Mouse (Mus musculus): ENCODE measurements around the gene Lrrc8d. TPM values are rescaled to one million over a fixed set of nuclear protein-coding genes. Genes with fewer than 3 reads are reported as not detected.

Gene Lrrc8d
- polyA plus RNA-seq, 1 experiment, result 14.8 TPM

- Histone ChIP-seq H3K4me3 (replicated peaks; ENCODE audit: insufficient read depth, low read depth, low read length) (no peak overlapping the region), H3K27me3 (ENCODE audit: control insufficient read depth, insufficient read depth, low read length) (no peaks in the 10 kb centered on the region), H3K4me1 (ENCODE audit: control insufficient read depth, insufficient read depth, low read length) (peaks cover 4% of the 10 kb centered on the region; the same call in 1 of the 2 replicates), H3K27ac (ENCODE audit: insufficient read depth, low read length) (no peak overlapping the region)
- TF ChIP-seq POLR2A (IDR thresholded peaks at IDR 0.05; ENCODE audit: borderline replicate concordance, insufficient read depth, low read length), result no peak
- TF ChIP-seq CTCF (IDR thresholded peaks at IDR 0.05; ENCODE audit: borderline replicate concordance, insufficient read depth, low read depth, low read length), result no peak
- DNase-seq, result no peak
- 39% methylated on average over 13 of the region's 13 CpGs for WGBS
Measured at GRCm38 (mm10) chr5:105799850-105800635, 100.3 kb downstream of the Lrrc8d start.

- WGBS, result 94% methylated on average over 10 of the region's 10 CpGs
- H3K27me3 ChIP-seq (ENCODE audit: control insufficient read depth, insufficient read depth, low read length), result no peaks in the 10 kb centered on the region
- DNase-seq, result no peak
- no peak overlapping the region for H3K4me3 ChIP-seq (replicated peaks; ENCODE audit: insufficient read depth, low read depth, low read length)
- no peak overlapping the region for H3K27ac ChIP-seq (ENCODE audit: insufficient read depth, low read length)
- peaks cover 4% of the 10 kb centered on the region; the same call in 1 of the 2 replicates for H3K4me1 ChIP-seq (ENCODE audit: control insufficient read depth, insufficient read depth, low read length)
- TF ChIP-seq CTCF (IDR thresholded peaks at IDR 0.05; ENCODE audit: borderline replicate concordance, insufficient read depth, low read depth, low read length), result no peak
- TF ChIP-seq POLR2A (IDR thresholded peaks at IDR 0.05; ENCODE audit: borderline replicate concordance, insufficient read depth, low read length), result no peak
Measured at GRCm38 (mm10) chr5:105801031-105801529, 101.3 kb downstream of the Lrrc8d start.

- WGBS, result 96% methylated on average over 12 of the region's 12 CpGs
- H3K4me1 ChIP-seq (ENCODE audit: control insufficient read depth, insufficient read depth, low read length), result peaks cover 14% of the 10 kb centered on the region
- no peak overlapping the region for H3K4me3 ChIP-seq (replicated peaks; ENCODE audit: insufficient read depth, low read depth, low read length)
- no peak for DNase-seq
- H3K27ac ChIP-seq (ENCODE audit: insufficient read depth, low read length), result no peak overlapping the region
- TF ChIP-seq POLR2A (IDR thresholded peaks at IDR 0.05; ENCODE audit: borderline replicate concordance, insufficient read depth, low read length), result no peak
- no peak for TF ChIP-seq CTCF (IDR thresholded peaks at IDR 0.05; ENCODE audit: borderline replicate concordance, insufficient read depth, low read depth, low read length)
- no peaks in the 10 kb centered on the region for H3K27me3 ChIP-seq (ENCODE audit: control insufficient read depth, insufficient read depth, low read length)
Measured at GRCm38 (mm10) chr5:105805955-105806354, 106.2 kb downstream of the Lrrc8d start.

- Histone ChIP-seq H3K27me3 (ENCODE audit: control insufficient read depth, insufficient read depth, low read length) (no peaks in the 10 kb centered on the region), H3K4me1 (ENCODE audit: control insufficient read depth, insufficient read depth, low read length) (peaks cover 14% of the 10 kb centered on the region), H3K4me3 (replicated peaks; ENCODE audit: insufficient read depth, low read depth, low read length) (no peak overlapping the region), H3K27ac (ENCODE audit: insufficient read depth, low read length) (no peak overlapping the region)
- DNase-seq, result no peak
- no peak for TF ChIP-seq POLR2A (IDR thresholded peaks at IDR 0.05; ENCODE audit: borderline replicate concordance, insufficient read depth, low read length)
- TF ChIP-seq CTCF (IDR thresholded peaks at IDR 0.05; ENCODE audit: borderline replicate concordance, insufficient read depth, low read depth, low read length), result no peak
- WGBS, result 73% methylated on average over 7 of the region's 7 CpGs
Measured at GRCm38 (mm10) chr5:105807461-105807860, 107.7 kb downstream of the Lrrc8d start.

- Histone ChIP-seq H3K27me3 (ENCODE audit: control insufficient read depth, insufficient read depth, low read length) (no peaks in the 10 kb centered on the region), H3K4me3 (replicated peaks; ENCODE audit: insufficient read depth, low read depth, low read length) (no peak overlapping the region), H3K27ac (ENCODE audit: insufficient read depth, low read length) (no peak overlapping the region), H3K4me1 (ENCODE audit: control insufficient read depth, insufficient read depth, low read length) (peaks cover 14% of the 10 kb centered on the region)
- TF ChIP-seq POLR2A (IDR thresholded peaks at IDR 0.05; ENCODE audit: borderline replicate concordance, insufficient read depth, low read length) (no peak), CTCF (IDR thresholded peaks at IDR 0.05; ENCODE audit: borderline replicate concordance, insufficient read depth, low read depth, low read length) (no peak)
- 40% methylated on average over 11 of the region's 11 CpGs for WGBS
- DNase-seq, result no peak
Measured at GRCm38 (mm10) chr5:105809056-105809455, 109.3 kb downstream of the Lrrc8d start.

- no peak overlapping the region for H3K27ac ChIP-seq (ENCODE audit: insufficient read depth, low read length)
- H3K4me1 ChIP-seq (ENCODE audit: control insufficient read depth, insufficient read depth, low read length), result peaks cover 18% of the 10 kb centered on the region
- H3K4me3 ChIP-seq (replicated peaks; ENCODE audit: insufficient read depth, low read depth, low read length), result no peak overlapping the region
- no peaks in the 10 kb centered on the region for H3K27me3 ChIP-seq (ENCODE audit: control insufficient read depth, insufficient read depth, low read length)
- TF ChIP-seq CTCF (IDR thresholded peaks at IDR 0.05; ENCODE audit: borderline replicate concordance, insufficient read depth, low read depth, low read length) (no peak), POLR2A (IDR thresholded peaks at IDR 0.05; ENCODE audit: borderline replicate concordance, insufficient read depth, low read length) (no peak)
- 97% methylated on average over 14 of the region's 14 CpGs for WGBS
- DNase-seq, result no peak
Measured at GRCm38 (mm10) chr5:105813036-105813435, 113.3 kb downstream of the Lrrc8d start.

- Histone ChIP-seq H3K4me1 (ENCODE audit: control insufficient read depth, insufficient read depth, low read length) (peaks cover 16% of the 10 kb centered on the region), H3K27me3 (ENCODE audit: control insufficient read depth, insufficient read depth, low read length) (no peaks in the 10 kb centered on the region), H3K27ac (ENCODE audit: insufficient read depth, low read length) (no peak overlapping the region), H3K4me3 (replicated peaks; ENCODE audit: insufficient read depth, low read depth, low read length) (no peak overlapping the region)
- peak in 1 of 2 experiments; percentile 32 for DNase-seq
- 75% methylated on average over 10 of the region's 10 CpGs for WGBS
- TF ChIP-seq CTCF (IDR thresholded peaks at IDR 0.05; ENCODE audit: borderline replicate concordance, insufficient read depth, low read depth, low read length), result no peak
- TF ChIP-seq POLR2A (IDR thresholded peaks at IDR 0.05; ENCODE audit: borderline replicate concordance, insufficient read depth, low read length), result no peak
Measured at GRCm38 (mm10) chr5:105813974-105814373, 114.2 kb downstream of the Lrrc8d start.

GRCm38 (mm10) chr5:105816118-105816517 is 116.3 kb downstream of the Lrrc8d start:
- 85% methylated on average over 14 of the region's 14 CpGs for WGBS
- no peak overlapping the region for H3K4me3 ChIP-seq (replicated peaks; ENCODE audit: insufficient read depth, low read depth, low read length)
- no peak for DNase-seq
- no peak for TF ChIP-seq POLR2A (IDR thresholded peaks at IDR 0.05; ENCODE audit: borderline replicate concordance, insufficient read depth, low read length)
- H3K27me3 ChIP-seq (ENCODE audit: control insufficient read depth, insufficient read depth, low read length), result no peaks in the 10 kb centered on the region
- H3K4me1 ChIP-seq (ENCODE audit: control insufficient read depth, insufficient read depth, low read length), result peaks cover 7% of the 10 kb centered on the region; the same call in 1 of the 2 replicates
- no peak overlapping the region for H3K27ac ChIP-seq (ENCODE audit: insufficient read depth, low read length)

Measured in cerebellum, adult 2 months (tissue).